Mouse (Mus musculus): ENCODE measurements around the gene Olfr578. TPM values are rescaled to one million over a fixed set of nuclear protein-coding genes. Genes with fewer than 3 reads are reported as not detected.

Gene Olfr578
- not detected in 2 replicates for polyA plus RNA-seq (2015; fragmentation: Nextera tagmentation; extraction: Ambion mirVana)

DNA sequence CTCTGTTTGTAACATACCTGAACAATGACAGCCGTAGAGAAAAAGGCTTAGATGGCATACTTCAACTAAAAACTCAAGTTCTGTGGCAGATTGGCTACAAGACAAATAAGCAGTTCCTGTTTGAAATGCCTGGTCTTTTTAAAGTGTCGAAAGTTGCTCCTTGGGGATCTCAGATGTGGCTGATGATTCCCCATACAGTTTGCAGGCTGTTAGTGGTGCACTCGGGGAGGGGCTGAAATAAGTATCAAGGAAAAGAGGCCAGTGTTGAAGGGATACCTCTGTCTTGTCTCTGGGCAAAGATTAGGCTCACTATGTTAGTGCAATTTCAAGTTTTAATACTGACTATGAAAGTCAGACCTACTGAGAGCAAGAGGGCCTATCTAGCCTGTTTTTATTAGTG is at the start of gene Olfr578:
TSS of gene Olfr578 (minus strand) at position 101 of the 400 bp plus-strand sequence.
- WGBS: 78% methylated on average over 3 of the region's 3 CpGs
- H3K27me3 ChIP-seq: no peaks in the 10 kb centered on the region
- no peaks in the 10 kb centered on the region for H3K4me1 ChIP-seq (replicated peaks)
- no peak within 1 kb of the TSS for H3K4me2 ChIP-seq
- ATAC-seq (ENCODE audit: low read depth): no peak
- no peak within 1 kb of the TSS for H3K4me3 ChIP-seq
- no peak within 1 kb of the TSS for H3K27ac ChIP-seq (replicated peaks)
- H3K9ac ChIP-seq: no peak within 1 kb of the TSS
- H3K36me3 ChIP-seq: no peaks in the 10 kb centered on the region
- H3K9me3 ChIP-seq: no peaks in the 10 kb centered on the region

DNA sequence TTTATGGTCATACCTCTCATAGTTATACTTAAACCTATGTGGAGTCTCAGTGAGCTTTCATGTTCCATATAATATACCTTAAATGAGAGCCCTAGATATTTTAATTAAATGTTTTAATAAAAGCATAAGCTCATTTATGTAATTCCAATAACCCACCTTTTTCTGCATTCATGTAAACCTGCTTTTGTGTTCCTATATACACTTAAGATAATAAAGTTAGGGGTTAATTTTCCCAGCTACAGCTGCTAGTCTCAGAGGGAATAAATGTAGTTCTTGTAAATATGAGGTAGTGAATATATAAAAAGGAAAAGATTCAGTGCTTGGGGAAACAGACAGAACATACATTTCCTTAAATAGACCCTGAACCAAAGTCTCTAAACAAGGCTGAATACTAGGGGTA is 48.6 kb upstream of the Olfr578 start, which contains the start of gene Olfr582:
TSS of gene Olfr582 (plus strand) at position 301 of the 400 bp plus-strand sequence.
- Histone ChIP-seq H3K36me3 (no peaks in the 10 kb centered on the region), H3K27ac (replicated peaks) (no peak within 1 kb of the TSS), H3K9ac (no peak within 1 kb of the TSS), H3K27me3 (no peaks in the 10 kb centered on the region), H3K9me3 (no peaks in the 10 kb centered on the region), H3K4me2 (no peak within 1 kb of the TSS), H3K4me1 (replicated peaks) (no peaks in the 10 kb centered on the region), H3K4me3 (no peak within 1 kb of the TSS)
- no peak for ATAC-seq (ENCODE audit: low read depth)

DNA sequence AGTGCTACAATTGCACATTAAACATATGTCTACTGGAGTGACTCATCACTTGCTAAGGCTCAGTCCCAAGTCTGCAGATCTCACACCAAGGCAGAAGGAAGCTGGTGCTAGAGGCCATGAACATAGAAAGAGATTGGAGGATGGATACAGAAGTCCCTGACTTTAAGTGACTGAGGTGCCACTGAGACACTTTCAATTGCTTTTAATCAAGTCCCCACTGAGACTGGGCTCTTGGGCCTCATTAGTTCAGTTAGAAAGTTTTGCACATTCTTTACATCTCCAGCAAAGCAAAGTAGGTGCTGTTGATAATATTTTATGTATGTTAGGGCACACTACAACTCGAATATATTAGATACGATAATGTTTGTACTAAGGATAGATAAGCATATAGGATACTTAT is 13.3 kb downstream of the Olfr578 start, which contains the start of gene Olfr577:
TSS of gene Olfr577 (minus strand) at position 101 of the 400 bp plus-strand sequence.
- H3K9me3 ChIP-seq: no peaks in the 10 kb centered on the region
- no peak within 1 kb of the TSS for H3K4me2 ChIP-seq
- ATAC-seq (ENCODE audit: low read depth): no peak
- H3K27ac ChIP-seq (replicated peaks): no peak within 1 kb of the TSS
- no peaks in the 10 kb centered on the region for H3K4me1 ChIP-seq (replicated peaks)
- no peak within 1 kb of the TSS for H3K9ac ChIP-seq
- no peaks in the 10 kb centered on the region for H3K36me3 ChIP-seq
- 86% methylated on average over 2 of the region's 2 CpGs for WGBS
- no peak within 1 kb of the TSS for H3K4me3 ChIP-seq
- no peaks in the 10 kb centered on the region for H3K27me3 ChIP-seq

DNA sequence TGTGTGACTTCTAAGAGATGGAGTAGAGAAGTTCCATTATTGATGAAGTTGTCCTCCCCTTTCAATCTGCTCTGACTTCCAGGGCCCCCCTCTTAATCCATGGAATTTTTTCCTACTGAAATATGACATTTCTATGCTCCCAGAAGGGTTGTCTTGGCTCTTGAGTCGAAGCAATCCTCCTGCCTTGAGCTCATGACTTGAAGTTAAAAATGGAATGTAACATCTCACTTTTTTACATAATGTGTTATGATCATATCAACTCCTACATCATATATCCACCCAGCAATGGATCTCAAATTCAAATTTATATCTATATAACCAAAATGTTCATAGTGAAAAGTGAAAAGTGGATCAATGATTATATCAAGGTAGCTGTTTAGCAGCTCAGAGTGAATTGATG is 14.7 kb downstream of the Olfr578 start:
- Histone ChIP-seq H3K36me3 (no peaks in the 10 kb centered on the region), H3K4me3 (no peak overlapping the region), H3K4me2 (no peak overlapping the region), H3K27me3 (no peaks in the 10 kb centered on the region), H3K9me3 (no peaks in the 10 kb centered on the region), H3K9ac (no peak overlapping the region), H3K4me1 (replicated peaks) (no peaks in the 10 kb centered on the region), H3K27ac (replicated peaks) (no peak overlapping the region)
- 47% methylated on average over 1 of the region's 1 CpGs for WGBS
- no peak for ATAC-seq (ENCODE audit: low read depth)

DNA sequence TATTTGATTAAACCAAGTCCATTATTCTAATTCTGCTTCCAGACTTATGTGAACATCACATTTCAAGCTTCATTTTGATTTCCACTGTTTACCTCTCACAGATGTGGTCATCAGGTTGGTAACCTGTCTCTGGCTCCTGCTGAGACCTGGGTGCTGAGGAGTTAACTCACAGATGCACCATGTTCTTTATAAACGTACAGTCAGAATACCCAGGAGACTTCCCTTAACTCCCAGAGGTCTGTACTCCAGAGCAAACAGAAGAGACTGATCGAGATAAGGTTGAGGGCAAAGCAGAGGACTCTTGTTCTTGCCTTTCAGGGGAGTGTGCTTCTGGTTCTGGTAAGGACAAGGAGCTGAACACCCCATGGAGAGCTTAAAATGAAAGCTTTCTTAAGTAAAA is 26.8 kb downstream of the Olfr578 start, which contains the start of gene Olfr576:
TSS of gene Olfr576 (plus strand) at position 301 of the 400 bp plus-strand sequence.
- Histone ChIP-seq H3K9ac (no peak within 1 kb of the TSS), H3K27ac (replicated peaks) (no peak within 1 kb of the TSS), H3K9me3 (no peaks in the 10 kb centered on the region), H3K36me3 (no peaks in the 10 kb centered on the region), H3K4me2 (no peak within 1 kb of the TSS), H3K4me1 (replicated peaks) (no peaks in the 10 kb centered on the region), H3K27me3 (no peaks in the 10 kb centered on the region), H3K4me3 (no peak within 1 kb of the TSS)
- WGBS: 57% methylated on average over 2 of the region's 2 CpGs
- no peak for ATAC-seq (ENCODE audit: low read depth)

DNA sequence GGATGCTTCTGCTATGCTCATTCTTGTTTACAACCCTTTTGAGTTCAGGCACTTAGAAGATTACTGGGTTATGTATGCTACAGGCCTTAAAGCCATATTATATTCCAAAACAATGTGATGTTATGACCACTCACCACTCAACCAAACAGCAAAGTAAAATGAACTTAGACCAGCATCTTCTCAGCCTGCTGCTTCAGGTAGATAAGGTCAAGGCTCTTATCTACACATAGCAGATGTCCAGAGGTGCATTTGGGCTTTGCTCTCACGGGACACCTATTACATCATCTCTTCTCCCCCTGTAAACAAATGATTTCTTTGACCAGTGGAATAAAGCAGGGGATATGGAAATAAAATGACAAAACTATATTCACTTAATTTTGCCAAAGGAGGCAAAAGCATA is 30.5 kb downstream of the Olfr578 start, which contains the start of gene Olfr575:
TSS of gene Olfr575 (minus strand) at position 183 of the 400 bp plus-strand sequence.
- Histone ChIP-seq H3K27me3 (no peaks in the 10 kb centered on the region), H3K4me2 (no peak within 1 kb of the TSS), H3K9me3 (no peaks in the 10 kb centered on the region), H3K4me3 (no peak within 1 kb of the TSS), H3K9ac (no peak within 1 kb of the TSS), H3K36me3 (no peaks in the 10 kb centered on the region), H3K27ac (replicated peaks) (no peak within 1 kb of the TSS), H3K4me1 (replicated peaks) (no peaks in the 10 kb centered on the region)
- WGBS: 76% methylated on average over 1 of the region's 1 CpGs
- ATAC-seq (ENCODE audit: low read depth): no peak

DNA sequence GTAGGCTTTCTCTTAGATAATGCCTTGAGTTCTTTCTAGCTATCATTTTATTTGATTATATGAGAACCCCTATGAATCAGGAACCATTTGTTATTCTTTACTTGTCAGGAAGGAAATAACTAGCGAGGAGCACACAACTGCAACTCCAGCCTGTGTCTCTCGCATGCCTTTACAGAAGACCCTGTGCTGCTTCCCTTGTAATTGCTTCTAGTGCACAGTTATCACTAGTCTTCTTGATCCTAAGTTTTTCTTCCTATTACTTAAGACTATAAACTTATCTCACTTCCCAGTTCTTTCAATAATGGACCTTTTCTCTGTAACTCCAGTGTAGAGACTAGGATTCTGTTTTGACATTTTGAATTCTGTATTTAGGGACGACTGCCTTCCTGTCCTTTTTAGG is 31.0 kb downstream of the Olfr578 start:
- Histone ChIP-seq H3K27me3 (no peaks in the 10 kb centered on the region), H3K27ac (replicated peaks) (no peak overlapping the region), H3K4me2 (no peak overlapping the region), H3K4me1 (replicated peaks) (no peaks in the 10 kb centered on the region), H3K9ac (no peak overlapping the region), H3K9me3 (no peaks in the 10 kb centered on the region), H3K4me3 (no peak overlapping the region), H3K36me3 (no peaks in the 10 kb centered on the region)
- no peak for ATAC-seq (ENCODE audit: low read depth)
- 77% methylated on average over 3 of the region's 3 CpGs for WGBS

DNA sequence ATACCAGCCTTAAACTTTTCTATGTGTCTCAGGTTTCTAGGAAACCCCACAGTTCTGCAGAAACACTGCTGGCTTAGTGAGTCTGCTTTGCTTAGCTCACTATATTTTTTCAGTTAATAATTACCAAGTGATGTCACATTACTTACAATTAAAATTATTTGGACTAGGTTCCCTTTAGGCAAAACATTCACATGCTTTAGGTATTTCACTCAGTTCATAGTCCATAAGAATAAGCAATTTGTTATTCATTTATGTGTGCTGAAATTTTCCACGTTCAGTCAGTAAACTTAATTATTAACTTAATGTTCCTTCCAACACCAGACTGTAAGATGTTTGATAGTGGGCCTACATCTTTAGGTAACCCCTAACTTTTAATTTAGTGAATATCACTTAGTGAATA is 38.4 kb downstream of the Olfr578 start:
- no peak overlapping the region for H3K4me3 ChIP-seq
- no peaks in the 10 kb centered on the region for H3K4me1 ChIP-seq (replicated peaks)
- no peak overlapping the region for H3K4me2 ChIP-seq
- H3K27ac ChIP-seq (replicated peaks): no peak overlapping the region
- H3K9ac ChIP-seq: no peak overlapping the region
- no peaks in the 10 kb centered on the region for H3K9me3 ChIP-seq
- WGBS: 78% methylated on average over 1 of the region's 1 CpGs
- H3K27me3 ChIP-seq: no peaks in the 10 kb centered on the region
- H3K36me3 ChIP-seq: no peaks in the 10 kb centered on the region
- no peak for ATAC-seq (ENCODE audit: low read depth)

DNA sequence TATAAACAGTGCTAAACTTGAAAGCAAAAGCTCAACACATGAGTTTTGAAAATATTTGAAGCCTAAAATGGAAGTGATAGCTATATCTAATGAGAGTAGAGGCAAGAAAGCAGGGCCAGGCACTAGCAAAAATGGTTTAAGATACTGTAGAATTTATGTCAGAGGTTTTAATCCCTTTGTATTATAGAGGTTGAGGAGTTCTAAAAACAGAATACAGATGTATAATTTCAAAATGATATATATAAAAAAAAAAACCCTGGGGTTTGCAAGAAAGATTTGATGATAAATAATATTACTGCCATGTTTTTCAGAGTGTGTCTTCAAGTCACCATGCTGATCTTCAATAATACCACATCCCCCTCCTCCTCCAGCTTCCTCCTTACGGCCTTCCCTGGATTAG is 41.0 kb downstream of the Olfr578 start, which contains the start of gene Olfr574:
TSS of gene Olfr574 (plus strand) at position 301 of the 400 bp plus-strand sequence.
- H3K27me3 ChIP-seq: no peaks in the 10 kb centered on the region
- H3K4me3 ChIP-seq: no peak within 1 kb of the TSS
- WGBS: 84% methylated on average over 1 of the region's 1 CpGs
- no peak within 1 kb of the TSS for H3K4me2 ChIP-seq
- no peaks in the 10 kb centered on the region for H3K9me3 ChIP-seq
- H3K4me1 ChIP-seq (replicated peaks): no peaks in the 10 kb centered on the region
- H3K27ac ChIP-seq (replicated peaks): no peak within 1 kb of the TSS
- no peak within 1 kb of the TSS for H3K9ac ChIP-seq
- ATAC-seq (ENCODE audit: low read depth): no peak
- H3K36me3 ChIP-seq: no peaks in the 10 kb centered on the region

DNA sequence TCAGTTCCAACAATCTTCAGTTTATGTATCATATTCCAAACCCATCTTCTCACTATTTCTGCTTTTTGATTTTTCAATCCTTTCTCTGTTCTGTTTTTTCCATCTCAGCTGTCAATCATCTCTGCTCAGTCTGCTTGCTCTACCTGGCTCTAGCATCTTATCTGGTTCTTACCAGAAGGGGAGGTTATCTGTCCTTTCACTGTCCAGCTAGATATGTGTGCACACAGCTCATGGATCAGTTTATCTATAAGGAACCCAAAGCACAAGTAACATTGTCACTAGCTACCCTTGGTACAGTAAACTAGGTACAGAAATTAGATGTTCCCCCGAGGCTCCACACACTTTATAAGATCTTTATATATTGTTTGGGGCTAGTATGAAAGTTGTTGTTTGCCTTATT is 45.7 kb downstream of the Olfr578 start:
- H3K4me1 ChIP-seq (replicated peaks): no peaks in the 10 kb centered on the region
- ATAC-seq (ENCODE audit: low read depth): no peak
- H3K9ac ChIP-seq: no peak overlapping the region
- no peak overlapping the region for H3K4me3 ChIP-seq
- WGBS: 86% methylated on average over 1 of the region's 1 CpGs
- no peak overlapping the region for H3K4me2 ChIP-seq
- no peaks in the 10 kb centered on the region for H3K27me3 ChIP-seq
- H3K36me3 ChIP-seq: no peaks in the 10 kb centered on the region
- H3K27ac ChIP-seq (replicated peaks): no peak overlapping the region
- H3K9me3 ChIP-seq: no peaks in the 10 kb centered on the region

DNA sequence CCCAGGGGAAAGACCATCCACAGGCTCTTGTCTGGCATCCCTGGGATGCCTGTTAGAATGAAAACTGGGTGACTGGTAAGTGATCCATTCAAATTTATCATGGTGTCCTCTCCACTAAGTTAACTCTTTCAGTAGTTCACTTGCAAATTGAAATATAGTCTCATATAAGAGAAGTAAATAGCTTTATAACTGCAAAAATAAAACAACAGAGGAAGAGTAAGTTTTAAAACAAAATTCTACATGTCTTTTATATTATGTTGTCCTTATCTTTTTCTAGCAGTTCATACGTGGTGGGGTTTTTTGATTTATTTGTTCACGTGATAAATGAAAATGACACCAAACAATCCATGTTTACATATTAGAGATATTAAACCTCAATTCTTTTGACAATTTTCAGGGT is 46.6 kb downstream of the Olfr578 start, which contains the start of gene Olfr573-ps1:
TSS of gene Olfr573-ps1 (minus strand) at position 101 of the 400 bp plus-strand sequence.
- Histone ChIP-seq H3K9me3 (no peaks in the 10 kb centered on the region), H3K27ac (replicated peaks) (no peak within 1 kb of the TSS), H3K4me3 (no peak within 1 kb of the TSS), H3K27me3 (no peaks in the 10 kb centered on the region), H3K9ac (no peak within 1 kb of the TSS), H3K36me3 (no peaks in the 10 kb centered on the region), H3K4me2 (no peak within 1 kb of the TSS), H3K4me1 (replicated peaks) (no peaks in the 10 kb centered on the region)
- ATAC-seq (ENCODE audit: low read depth): no peak
- 92% methylated on average over 2 of the region's 2 CpGs for WGBS
